Mouse (Mus musculus) adipocyte (in vitro differentiated cells): ENCODE measurements at regions not wholly inside any gene's neighbourhood (a gene's known extent, or its start where the extent isn't known, plus 50 kb on each side); places are given as distances from the start of the nearest gene placed in this dataset.
"Not testable (repeated sequence)": the region's sequence is repeated elsewhere in the genome, so short reads cannot be mapped to it uniquely, and the experiment has no call there.

Source experiments
- DNase-seq: peaks from one replicate; pipeline ENCODE4 v3.0.0-alpha.2; 2016; ENCODE audit warnings: low spot score

- DNase-seq: no peak
Observed at GRCm38 (mm10) chr9:76407549-76407948, 83.9 kb upstream of the Hcrtr2 start.

GRCm38 (mm10) chr9:76401897-76402670 lies 78.4 kb upstream of the Hcrtr2 start:
- DNase-seq: not testable (repeated sequence)

GRCm38 (mm10) chr9:76400900-76401299 lies 77.2 kb upstream of the Hcrtr2 start:
- DNase-seq: no peak

DNA sequence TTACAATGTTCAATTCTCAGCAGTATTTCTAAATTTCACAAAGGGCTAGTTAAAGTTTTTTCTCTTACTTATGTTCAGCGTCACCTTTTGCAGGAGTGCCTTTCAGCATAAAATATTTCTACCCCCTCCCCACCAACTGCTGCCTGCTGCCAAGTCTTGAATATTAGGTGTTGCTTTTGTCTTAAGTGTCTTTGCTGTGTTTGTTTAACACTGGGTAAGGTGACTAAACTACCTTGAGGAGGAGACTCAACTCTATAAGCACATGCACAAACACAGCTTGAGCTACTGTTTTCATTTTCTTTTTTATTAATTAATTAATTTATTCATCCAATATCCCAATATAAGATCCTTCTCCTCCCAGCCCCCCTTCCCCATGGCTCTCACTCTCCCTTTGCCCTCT lies 70.1 kb upstream of the Hcrtr2 start:
- no peak for DNase-seq

DNA sequence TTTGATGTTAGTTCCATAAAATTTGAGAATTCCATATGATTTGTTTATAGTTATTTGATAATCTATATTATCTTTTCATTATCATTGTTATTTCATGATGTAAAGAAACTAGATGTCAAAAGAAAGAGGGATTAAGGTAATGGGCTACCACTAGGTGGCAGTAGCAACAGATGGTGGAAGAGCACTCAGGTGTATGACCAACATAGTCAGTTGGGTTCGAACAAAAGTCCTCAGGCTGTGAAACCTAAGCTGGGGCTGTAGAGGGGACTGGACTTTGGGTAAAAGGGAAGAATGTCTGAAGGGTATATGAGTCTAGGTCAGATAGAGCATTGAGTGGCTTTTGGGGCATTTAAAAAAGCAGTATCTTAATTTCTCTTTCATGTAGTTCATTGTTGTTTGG lies 67.2 kb upstream of the Hcrtr2 start:
- peak; percentile 15 for DNase-seq
